Mouse (Mus musculus) heart, adult 2 months (tissue): ENCODE results near the gene Iqce.

ENCODE experiments used
- CTCF ChIP-seq: fragments of 200-600 bp; IDR thresholded peaks from 2 replicates; pipeline ENCODE4 v1.8.1; 2022; ENCODE audit warnings: antibody characterized with exemption, mild to moderate bottlenecking, moderate library complexity
- EP300 ChIP-seq: fragments of 200-500 bp; IDR thresholded peaks from 2 replicates; pipeline ENCODE4 v1.6.1; 2011; ENCODE audit warnings: low read depth, low read length, control low read depth; ENCODE audit not compliant: insufficient read depth
- POLR2A ChIP-seq: fragments of 200-500 bp; IDR thresholded peaks from 2 replicates; pipeline ENCODE4 v1.6.1; 2011; ENCODE audit warnings: mild to moderate bottlenecking, low read depth, low read length, control low read depth; ENCODE audit not compliant: insufficient read depth

- no peak for TF ChIP-seq CTCF
- TF ChIP-seq POLR2A: no peak
- TF ChIP-seq EP300: no peak
These were observed 27.1 kb downstream of the Iqce start for GRCm38 (mm10) chr5:140675079-140675478.
